Mouse (Mus musculus) C2C12 (cell line): ENCODE results near the gene Cyp2a22.
"Not testable (repeated sequence)": the region's sequence is repeated elsewhere in the genome, so short reads cannot be mapped to it uniquely, and the experiment has no call there.

ENCODE experiments used
- CEBPB ChIP-seq: IDR thresholded peaks from one replicate; pipeline ENCODE4 v1.6.1; 2011; ENCODE audit warnings: low read depth, mild to moderate bottlenecking, control low read depth, moderate library complexity
- CTCF ChIP-seq: IDR thresholded peaks from one replicate; pipeline ENCODE4 v1.5.1; 2011; ENCODE audit not compliant: control insufficient read depth, insufficient read depth, insufficient read length
- FOSL1 ChIP-seq: IDR thresholded peaks from one replicate; pipeline ENCODE4 v1.8.0; 2011; ENCODE audit warnings: mild to moderate bottlenecking, low read length; ENCODE audit not compliant: poor library complexity, insufficient read depth, severe bottlenecking
- MAX ChIP-seq: IDR thresholded peaks from one replicate; pipeline ENCODE4 v1.6.1; 2011; ENCODE audit warnings: mild to moderate bottlenecking, control low read depth
- MYOD1 ChIP-seq: IDR thresholded peaks from one replicate; pipeline ENCODE4 v1.6.1; 2011; ENCODE audit warnings: low read depth; ENCODE audit not compliant: control insufficient read depth, insufficient read length
- MYOG ChIP-seq: IDR thresholded peaks from one replicate; pipeline ENCODE4 v1.6.1; 2011; ENCODE audit not compliant: control insufficient read depth, insufficient read length; ENCODE audit errors: extremely low read depth
- USF1 ChIP-seq: IDR thresholded peaks from one replicate; pipeline ENCODE4 v1.6.1; 2011; ENCODE audit warnings: low read depth, mild to moderate bottlenecking, control low read depth, moderate library complexity

- not testable (repeated sequence) for TF ChIP-seq CTCF, CEBPB, MAX, USF1, MYOG, FOSL1, MYOD1
These were observed 42.3 kb upstream of the Cyp2a22 start for GRCm38 (mm10) chr7:26981464-26981863.
